Mouse (Mus musculus): ENCODE results near the gene Gm17469. TPM values are rescaled to one million over a fixed set of nuclear protein-coding genes. Genes with fewer than 3 reads are reported as not detected.
"Not testable (repeated sequence)": the region's sequence is repeated elsewhere in the genome, so short reads cannot be mapped to it uniquely, and the experiment has no call there.

The Gm17469 gene
- total RNA-seq (2021) = not detected
- long read RNA-seq, experiment 1 = 0 reads
- long read RNA-seq, experiment 2 = 0 reads

DNA sequence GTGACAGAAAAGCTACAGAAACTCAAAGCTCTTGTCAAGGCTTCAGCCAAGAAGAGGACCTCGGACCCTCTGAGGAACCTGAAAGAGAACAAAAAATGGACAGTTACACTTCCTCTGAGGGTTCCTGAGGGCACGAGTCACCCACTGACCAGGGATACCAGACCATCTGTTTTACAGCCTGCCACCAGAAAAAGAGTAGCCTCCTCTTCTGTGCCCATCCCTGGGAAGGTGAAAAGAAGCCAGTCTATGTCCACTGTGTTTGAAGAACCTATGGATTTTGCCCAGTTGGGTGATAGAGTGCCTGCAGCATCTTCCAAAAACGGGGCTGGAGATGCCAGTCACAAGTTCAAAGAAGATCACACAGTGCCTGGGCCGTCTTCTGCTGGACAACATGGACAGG is at the start of gene Gm17469:
Gm17469 (plus strand) TSS at position 301 of the 400 bp plus-strand sequence.
- DNase-seq; intact Hi-C loops (cut with DNase I; ENCODE audit: low total_unique reads): not testable (repeated sequence)

Other genes with a start within 250 kb of the Gm17469 start
- gene Gm17584, start 129.3 kb upstream of the Gm17469 start, total RNA-seq (2021) = not detected

All from gastrocnemius, postnatal 14 days (tissue).